Mouse (Mus musculus) limb, embryonic 14.5 days (tissue): ENCODE results near the gene Eno2. TPM values are rescaled to one million over a fixed set of nuclear protein-coding genes. Genes with fewer than 3 reads are reported as not detected.
A peak's percentile ranks its signal among the peaks of the same experiment; 100 is the strongest.

Experiments used
- ATAC-seq: fragments of 200-750 bp; cut with Nextera tagmentation; 2 replicates; pipeline ENCODE4 v1.8.0; 2017; ENCODE audit warnings: low read depth, moderate number of reproducible peaks, moderate TSS enrichment; ENCODE audit not compliant: low FRiP score
- DNase-seq: peaks from one replicate; pipeline ENCODE4 v3.0.0-alpha.2; 2015; ENCODE audit warnings: low spot score
- H3K27ac ChIP-seq: fragments of 300-500 bp; sonication (generic); replicated peaks from 2 replicates; pipeline ENCODE4 v1.5.1; 2014; ENCODE audit warnings: low read depth, mild to moderate bottlenecking, low read length, moderate library complexity, mixed read lengths
- H3K27me3 ChIP-seq: fragments of 300-500 bp; sonication (generic); 2 replicates; pipeline ENCODE4 v1.6.1; 2014; ENCODE audit warnings: low read length, mixed read lengths; ENCODE audit not compliant: control insufficient read depth, insufficient read depth
- H3K36me3 ChIP-seq: fragments of 300-500 bp; sonication (generic); 2 replicates; pipeline ENCODE4 v1.6.1; 2014; ENCODE audit warnings: mild to moderate bottlenecking, low read length, moderate library complexity, mixed read lengths; ENCODE audit not compliant: control insufficient read depth, insufficient read depth
- H3K4me1 ChIP-seq: fragments of 300-500 bp; sonication (generic); 2 replicates; pipeline ENCODE4 v1.6.1; 2014; ENCODE audit warnings: antibody characterized with exemption, low read length, mixed read lengths; ENCODE audit not compliant: control insufficient read depth, insufficient read depth
- H3K4me2 ChIP-seq: fragments of 300-500 bp; sonication (generic); replicated peaks from 2 replicates; pipeline ENCODE4 v1.6.1; 2014; ENCODE audit warnings: low read depth, mild to moderate bottlenecking, low read length, moderate library complexity; ENCODE audit not compliant: severe bottlenecking
- H3K4me3 ChIP-seq: fragments of 300-500 bp; sonication (generic); replicated peaks from 2 replicates; pipeline ENCODE4 v1.5.1; 2014; ENCODE audit warnings: low read length
- H3K9ac ChIP-seq: fragments of 300-500 bp; sonication (generic); 2 replicates; pipeline ENCODE4 v1.6.1; 2014; ENCODE audit warnings: mild to moderate bottlenecking, low read depth, low read length, moderate library complexity; ENCODE audit not compliant: severe bottlenecking
- H3K9me3 ChIP-seq: fragments of 300-500 bp; sonication (generic); 2 replicates; pipeline ENCODE4 v1.6.1; 2016; ENCODE audit warnings: low read length; ENCODE audit not compliant: control insufficient read depth
- POLR2A ChIP-seq: fragments of 200-500 bp; IDR thresholded peaks from 2 replicates; pipeline ENCODE4 v1.8.0; 2012; ENCODE audit warnings: inconsistent platforms, mild to moderate bottlenecking, moderate library complexity, borderline replicate concordance; ENCODE audit not compliant: insufficient read depth, insufficient read length; ENCODE audit errors: extremely low read depth
- WGBS: fragments of 180-500 bp; shearing (Covaris S2); extraction: QIAGEN DNeasy Blood & Tissue Kit; methylation state at CpG from one replicate; pipeline ENCODE4 v1.1.7; 2014; 5-methylcytosine and 5-hydroxymethylcytosine counted together
- microRNA counts: library from miRNA; unstranded; fragments of <30 nt; microRNA quantifications from one replicate; lab custom pipeline; 2016
- microRNA-seq: library from miRNA; unstranded; fragments of <30 nt; microRNA quantifications from one replicate; pipeline ENCODE4, GENCODE M21; 2016
- polyA plus RNA-seq, 2 experiments: library from polyadenylated mRNA; depleted of rRNA in 1 of 2; stranded (reverse) in 1 of 2; unstranded in 1 of 2; fragments of >200 nt; fragmentation: Nextera tagmentation in 1 of 2; extraction: Ambion mirVana in 1 of 2; gene quantifications; 2 replicates each; pipeline versions ENCODE4 v1.2.1 to v1.2.3; 2012 to 2014

Gene Eno2
- polyA plus RNA-seq, 2 experiments: 6.0 to 21.7 TPM

- Histone ChIP-seq H3K4me1 (peaks cover 19% of the 10 kb centered on the region), H3K9ac (peak within 1 kb of the TSS; percentile 91), H3K4me3 (peak within 1 kb of the TSS; percentile 96), H3K36me3 (peaks cover 56% of the 10 kb centered on the region), H3K27me3 (no peaks in the 10 kb centered on the region), H3K9me3 (no peaks in the 10 kb centered on the region), H3K27ac (peak within 1 kb of the TSS; percentile 86), H3K4me2 (peak within 1 kb of the TSS; percentile 94)
- WGBS: 2% methylated on average over 61 of the region's 76 CpGs
- ATAC-seq: peak; percentile 97
- peak; percentile 73; the same call in 1 of the 2 replicates for TF ChIP-seq POLR2A
- DNase-seq: peak; percentile 97
These were observed 57.4 kb downstream of the Eno2 start, which contains the start of the genes Emg1 and Phb2 for GRCm38 (mm10) chr6:124711824-124712782. Emg1 (minus strand) TSS chr6:124712178. Phb2 (plus strand) TSS chr6:124712336.

MicroRNA genes within 50 kb of the gene (microRNA counts, 519-probe panel; counts per million panel counts)
- microRNA mmu-miR-141 (lab: Ali Mortazavi, UCI) (2,764 counts per million, percentile 49 among the panel's probes with 10 or more counts), microRNA mmu-miR-200c (lab: Ali Mortazavi, UCI) (3,734 counts per million, percentile 75 among the panel's probes with 10 or more counts)

Small RNAs within 50 kb of the gene (microRNA-seq; reads per million reads assigned to microRNA genes)
- 506 reads per million, percentile 66 among the genes with 10 or more reads in this experiment for gene Mir141
- 2,722 reads per million, percentile 82 among the genes with 10 or more reads in this experiment for gene Mir200c

Other genes with a start within 250 kb of the Eno2 start
- gene C1s1, start 227.3 kb downstream of the Eno2 start, polyA plus RNA-seq (2012; rRNA removed): 7.9 and 8.5 TPM in 2 replicates
- 3.3 and 3.4 TPM in 2 replicates for gene C1s1, start 227.3 kb downstream of the Eno2 start, polyA plus RNA-seq (2014; fragmentation: Nextera tagmentation; extraction: Ambion mirVana)
- gene C1rb, start 199.4 kb downstream of the Eno2 start, polyA plus RNA-seq (2012; rRNA removed): not detected in 2 replicates
- 0.11 TPM in 1 of 2 replicates, not detected in the other for gene C1rb, start 199.4 kb downstream of the Eno2 start, polyA plus RNA-seq (2014; fragmentation: Nextera tagmentation; extraction: Ambion mirVana)
- 0.23 and 0.24 TPM in 2 replicates for gene C1s2, start 133.6 kb downstream of the Eno2 start, polyA plus RNA-seq (2012; rRNA removed)
- gene C1s2, start 133.6 kb downstream of the Eno2 start, polyA plus RNA-seq (2014; fragmentation: Nextera tagmentation; extraction: Ambion mirVana): 0.10 TPM in 1 of 2 replicates, not detected in the other
- 80.8 and 101 TPM in 2 replicates for gene Lpcat3, start 106.6 kb downstream of the Eno2 start, polyA plus RNA-seq (2012; rRNA removed)
- gene Lpcat3, start 106.6 kb downstream of the Eno2 start, polyA plus RNA-seq (2014; fragmentation: Nextera tagmentation; extraction: Ambion mirVana): 49.3 and 51.7 TPM in 2 replicates
- gene Emg1, start 57.5 kb downstream of the Eno2 start, polyA plus RNA-seq (2012; rRNA removed): 135 and 148 TPM in 2 replicates
- 179 and 185 TPM in 2 replicates for gene Emg1, start 57.5 kb downstream of the Eno2 start, polyA plus RNA-seq (2014; fragmentation: Nextera tagmentation; extraction: Ambion mirVana)
- 203 and 205 TPM in 2 replicates for gene Phb2, start 57.3 kb downstream of the Eno2 start, polyA plus RNA-seq (2012; rRNA removed)
- 295 and 296 TPM in 2 replicates for gene Phb2, start 57.3 kb downstream of the Eno2 start, polyA plus RNA-seq (2014; fragmentation: Nextera tagmentation; extraction: Ambion mirVana)
- gene Ptpn6, start 31.0 kb downstream of the Eno2 start, polyA plus RNA-seq (2012; rRNA removed): 9.4 and 9.6 TPM in 2 replicates
- gene Ptpn6, start 31.0 kb downstream of the Eno2 start, polyA plus RNA-seq (2014; fragmentation: Nextera tagmentation; extraction: Ambion mirVana): 13.9 and 14.2 TPM in 2 replicates
- 285 and 290 TPM in 2 replicates for gene Grcc10, start 28.3 kb downstream of the Eno2 start, polyA plus RNA-seq (2012; rRNA removed)
- gene Grcc10, start 28.3 kb downstream of the Eno2 start, polyA plus RNA-seq (2014; fragmentation: Nextera tagmentation; extraction: Ambion mirVana): 438 and 458 TPM in 2 replicates
- not detected in 2 replicates for gene Gm45234, start 13.7 kb downstream of the Eno2 start, polyA plus RNA-seq (2012; rRNA removed)
- not detected in 2 replicates for gene Gm45234, start 13.7 kb downstream of the Eno2 start, polyA plus RNA-seq (2014; fragmentation: Nextera tagmentation; extraction: Ambion mirVana)
- gene Atn1, start 13.1 kb downstream of the Eno2 start, polyA plus RNA-seq (2012; rRNA removed): 102 and 141 TPM in 2 replicates
- 14.6 and 19.4 TPM in 2 replicates for gene Atn1, start 13.1 kb downstream of the Eno2 start, polyA plus RNA-seq (2014; fragmentation: Nextera tagmentation; extraction: Ambion mirVana)
- 1.1 TPM in 2 replicates for gene Lrrc23, start 10.1 kb upstream of the Eno2 start, polyA plus RNA-seq (2012; rRNA removed)
- 0.88 and 1.2 TPM in 2 replicates for gene Lrrc23, start 10.1 kb upstream of the Eno2 start, polyA plus RNA-seq (2014; fragmentation: Nextera tagmentation; extraction: Ambion mirVana)
- gene Spsb2, start 39.0 kb upstream of the Eno2 start, polyA plus RNA-seq (2012; rRNA removed): 9.8 and 11.1 TPM in 2 replicates
- 8.9 and 10.8 TPM in 2 replicates for gene Spsb2, start 39.0 kb upstream of the Eno2 start, polyA plus RNA-seq (2014; fragmentation: Nextera tagmentation; extraction: Ambion mirVana)
- gene Tpi1, start 44.6 kb upstream of the Eno2 start, polyA plus RNA-seq (2012; rRNA removed): 636 and 744 TPM in 2 replicates
- 808 and 825 TPM in 2 replicates for gene Tpi1, start 44.6 kb upstream of the Eno2 start, polyA plus RNA-seq (2014; fragmentation: Nextera tagmentation; extraction: Ambion mirVana)
- 105 and 119 TPM in 2 replicates for gene Usp5, start 59.8 kb upstream of the Eno2 start, polyA plus RNA-seq (2012; rRNA removed)
- 115 and 120 TPM in 2 replicates for gene Usp5, start 59.8 kb upstream of the Eno2 start, polyA plus RNA-seq (2014; fragmentation: Nextera tagmentation; extraction: Ambion mirVana)
- 141 and 164 TPM in 2 replicates for gene Cdca3, start 59.9 kb upstream of the Eno2 start, polyA plus RNA-seq (2012; rRNA removed)
- 128 and 146 TPM in 2 replicates for gene Cdca3, start 59.9 kb upstream of the Eno2 start, polyA plus RNA-seq (2014; fragmentation: Nextera tagmentation; extraction: Ambion mirVana)
- gene Gnb3, start 70.6 kb upstream of the Eno2 start, polyA plus RNA-seq (2012; rRNA removed): 1.9 and 2.3 TPM in 2 replicates
- 1.6 and 1.8 TPM in 2 replicates for gene Gnb3, start 70.6 kb upstream of the Eno2 start, polyA plus RNA-seq (2014; fragmentation: Nextera tagmentation; extraction: Ambion mirVana)
- gene P3h3, start 88.1 kb upstream of the Eno2 start, polyA plus RNA-seq (2012; rRNA removed): 339 and 401 TPM in 2 replicates
- gene P3h3, start 88.1 kb upstream of the Eno2 start, polyA plus RNA-seq (2014; fragmentation: Nextera tagmentation; extraction: Ambion mirVana): 57.5 and 67.6 TPM in 2 replicates
- 7.5 and 10.8 TPM in 2 replicates for gene Gpr162, start 94.3 kb upstream of the Eno2 start, polyA plus RNA-seq (2012; rRNA removed)
- 2.1 and 2.3 TPM in 2 replicates for gene Gpr162, start 94.3 kb upstream of the Eno2 start, polyA plus RNA-seq (2014; fragmentation: Nextera tagmentation; extraction: Ambion mirVana)
- 0.23 and 0.26 TPM in 2 replicates for gene Cd4, start 118.5 kb upstream of the Eno2 start, polyA plus RNA-seq (2012; rRNA removed)
- gene Cd4, start 118.5 kb upstream of the Eno2 start, polyA plus RNA-seq (2014; fragmentation: Nextera tagmentation; extraction: Ambion mirVana): 0.10 and 0.51 TPM in 2 replicates
- gene Lag3, start 142.0 kb upstream of the Eno2 start, polyA plus RNA-seq (2012; rRNA removed): 2.3 and 3.2 TPM in 2 replicates
- gene Lag3, start 142.0 kb upstream of the Eno2 start, polyA plus RNA-seq (2014; fragmentation: Nextera tagmentation; extraction: Ambion mirVana): 2.0 and 2.6 TPM in 2 replicates
- 1,126 and 1,778 TPM in 2 replicates for gene Ptms, start 150.4 kb upstream of the Eno2 start, polyA plus RNA-seq (2012; rRNA removed)
- gene Ptms, start 150.4 kb upstream of the Eno2 start, polyA plus RNA-seq (2014; fragmentation: Nextera tagmentation; extraction: Ambion mirVana): 306 and 353 TPM in 2 replicates
- 407 and 471 TPM in 2 replicates for gene Mlf2, start 161.7 kb upstream of the Eno2 start, polyA plus RNA-seq (2012; rRNA removed)
- 355 and 380 TPM in 2 replicates for gene Mlf2, start 161.7 kb upstream of the Eno2 start, polyA plus RNA-seq (2014; fragmentation: Nextera tagmentation; extraction: Ambion mirVana)
- 215 and 251 TPM in 2 replicates for gene Cops7a, start 195.9 kb upstream of the Eno2 start, polyA plus RNA-seq (2012; rRNA removed)
- gene Cops7a, start 195.9 kb upstream of the Eno2 start, polyA plus RNA-seq (2014; fragmentation: Nextera tagmentation; extraction: Ambion mirVana): 137 and 144 TPM in 2 replicates
- 35.2 and 44.6 TPM in 2 replicates for gene Pianp, start 227.0 kb upstream of the Eno2 start, polyA plus RNA-seq (2012; rRNA removed)
- 20.0 and 20.3 TPM in 2 replicates for gene Pianp, start 227.0 kb upstream of the Eno2 start, polyA plus RNA-seq (2014; fragmentation: Nextera tagmentation; extraction: Ambion mirVana)
- 103 and 130 TPM in 2 replicates for gene Zfp384, start 239.5 kb upstream of the Eno2 start, polyA plus RNA-seq (2012; rRNA removed)
- 12.4 and 14.6 TPM in 2 replicates for gene Zfp384, start 239.5 kb upstream of the Eno2 start, polyA plus RNA-seq (2014; fragmentation: Nextera tagmentation; extraction: Ambion mirVana)